14 mouse cellular contexts compared by ENCODE assay signal in genomic region chr6:33910671-33911070, GRCm38 (mm10).
"Had no signal": no experiment of that assay in that cellular context is flagged by ENCODE, and none has a peak within 500 bp of the region (broad histone marks: within the 10 kb centered on the region; RNA-seq: fewer than 3 reads in every experiment).

No protein-coding gene starts in this region.

- DNase-seq: gastrocnemius, postnatal 14 days; gastrocnemius, postnatal 36 days; heart, adult 11 months; heart, adult 2 months; heart, postnatal 14 days; heart, postnatal 36 days; kidney, adult 11 months; kidney, adult 2 months; kidney, adult 9 months; kidney, postnatal 14 days; kidney, postnatal 36 days had no signal

- ATAC-seq: hindbrain, postnatal 0 days; intestine, embryonic 16.5 days; liver, embryonic 12.5 days had no signal
